Mouse (Mus musculus): ENCODE data around the gene Igfbp7.
"Not testable (repeated sequence)": the region's sequence is repeated elsewhere in the genome, so short reads cannot be mapped to it uniquely, and the experiment has no call there.

The Igfbp7 gene

GRCm38 (mm10) chr5:77407341-77408298 lies at the start of gene Igfbp7:
Gene Igfbp7, minus strand, starts transcription at chr5:77408041.
- DNase-seq (ENCODE audit: low spot score in 2 of 2): peak in 1 of 2 experiments; percentile 26

DNA sequence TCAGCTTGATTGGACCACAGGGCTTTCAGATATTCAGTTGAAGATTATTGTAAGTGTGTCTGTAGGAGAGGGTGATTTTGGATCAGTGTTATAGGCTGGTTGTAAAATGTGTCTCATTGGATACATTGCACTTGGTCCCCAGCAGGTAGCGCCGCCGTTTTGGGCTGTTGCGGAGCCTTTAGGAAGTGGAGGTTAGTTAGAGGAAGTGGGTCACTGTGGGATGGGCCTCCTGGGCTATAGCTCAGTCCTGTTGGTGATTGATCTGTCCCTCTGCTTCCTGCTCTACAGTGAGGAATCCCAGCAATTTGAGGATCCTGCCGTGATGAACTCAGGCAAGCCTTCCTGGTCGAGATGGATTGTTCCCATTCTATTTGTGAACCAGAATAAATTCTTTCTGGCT lies 44.3 kb upstream of the Igfbp7 start:
- DNase-seq (ENCODE audit: low spot score in 2 of 2): no peak

- no peak for DNase-seq (ENCODE audit: low spot score in 2 of 2)
Observed at GRCm38 (mm10) chr5:77449531-77449930, 41.7 kb upstream of the Igfbp7 start.

- no peak for DNase-seq (ENCODE audit: low spot score in 2 of 2)
Observed at GRCm38 (mm10) chr5:77445431-77445830, 37.6 kb upstream of the Igfbp7 start.

DNA sequence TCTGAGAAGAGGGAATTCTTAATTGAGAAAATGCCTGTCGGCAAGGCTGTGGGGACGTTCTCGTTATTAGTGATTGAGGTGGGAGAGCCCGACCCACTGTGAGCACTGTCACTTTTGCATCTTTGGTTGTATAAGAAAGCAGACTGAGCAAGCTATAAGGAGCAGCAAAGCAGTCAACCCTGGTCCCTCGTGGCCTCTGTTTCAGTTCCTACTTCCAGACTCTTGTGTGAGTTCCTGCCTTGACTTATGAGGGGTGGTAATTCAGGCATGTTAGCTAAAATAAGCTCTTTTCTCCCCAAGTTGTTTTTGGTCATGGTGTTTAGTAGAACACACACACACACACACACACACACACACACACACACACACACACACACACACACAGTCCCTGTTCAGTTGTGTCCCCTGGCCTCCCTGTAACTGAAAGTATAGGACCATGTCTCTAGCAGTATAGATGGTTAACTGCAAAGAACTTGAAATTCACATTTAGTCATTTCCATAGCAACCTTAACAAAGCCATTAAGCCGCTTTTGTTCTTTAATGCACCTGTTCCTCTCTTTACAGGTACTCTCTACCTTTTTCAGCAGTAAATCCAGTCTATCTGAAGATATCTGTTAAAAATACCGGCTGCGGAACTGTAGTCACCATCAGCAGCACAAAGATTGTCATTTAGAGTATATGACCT lies 36.2 kb upstream of the Igfbp7 start:
- DNase-seq (ENCODE audit: low spot score in 2 of 2): peak; percentile 41 to 50

- DNase-seq (ENCODE audit: low spot score in 2 of 2): no peak
Observed at GRCm38 (mm10) chr5:77442856-77443623, 35.2 kb upstream of the Igfbp7 start.

DNA sequence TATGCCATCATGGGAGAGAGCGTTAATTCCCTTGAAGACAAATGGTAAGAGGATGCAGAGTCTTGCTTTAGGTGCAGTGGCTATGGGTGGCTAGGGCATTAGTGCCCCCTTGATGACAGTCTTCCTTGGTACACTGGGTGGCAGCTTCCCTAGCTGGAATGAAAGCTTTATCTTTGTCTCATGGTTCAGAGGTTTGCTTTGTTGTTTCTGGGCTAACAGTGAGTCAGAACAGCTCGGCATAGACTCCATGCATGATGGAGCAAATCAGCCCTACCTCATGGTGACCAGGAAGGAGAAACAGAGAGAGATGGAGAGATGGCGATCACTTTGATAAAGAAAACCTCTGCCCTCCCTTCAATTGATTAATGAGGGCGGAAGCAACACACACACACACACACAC lies 28.5 kb upstream of the Igfbp7 start:
- DNase-seq (ENCODE audit: low spot score in 2 of 2): no peak

- no peak for DNase-seq (ENCODE audit: low spot score in 2 of 2)
Observed at GRCm38 (mm10) chr5:77434060-77434459, 26.2 kb upstream of the Igfbp7 start.

- DNase-seq (ENCODE audit: low spot score in 2 of 2): no peak
Observed at GRCm38 (mm10) chr5:77433561-77433960, 25.7 kb upstream of the Igfbp7 start.

GRCm38 (mm10) chr5:77433119-77433518 lies 25.3 kb upstream of the Igfbp7 start:
- DNase-seq (ENCODE audit: low spot score in 2 of 2): no peak

- no peak for DNase-seq (ENCODE audit: low spot score in 2 of 2)
Observed at GRCm38 (mm10) chr5:77432446-77432845, 24.6 kb upstream of the Igfbp7 start.

- no peak for DNase-seq (ENCODE audit: low spot score in 2 of 2)
Observed at GRCm38 (mm10) chr5:77431068-77431467, 23.2 kb upstream of the Igfbp7 start.

DNA sequence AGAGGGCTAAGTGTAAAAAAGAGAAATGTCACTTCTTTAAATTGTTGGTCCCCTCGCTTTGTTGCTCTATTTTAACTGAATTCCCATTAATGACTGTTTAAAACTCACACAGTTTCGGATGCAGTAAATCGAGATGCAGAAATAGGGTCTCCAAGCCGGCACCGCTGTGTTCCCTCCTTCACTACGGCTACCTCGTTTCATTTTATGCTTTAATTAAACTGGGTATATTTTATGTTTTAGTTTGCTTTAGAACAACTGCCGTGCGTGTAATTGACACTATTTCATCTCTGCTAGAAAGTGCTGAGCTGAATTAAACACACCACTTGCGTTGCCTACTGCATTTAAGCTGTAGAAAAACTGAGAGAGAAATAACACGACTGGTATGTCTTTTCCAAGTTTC lies 22.6 kb upstream of the Igfbp7 start:
- no peak for DNase-seq (ENCODE audit: low spot score in 2 of 2)

GRCm38 (mm10) chr5:77430049-77430448 lies 22.2 kb upstream of the Igfbp7 start:
- DNase-seq (ENCODE audit: low spot score in 2 of 2): no peak

DNA sequence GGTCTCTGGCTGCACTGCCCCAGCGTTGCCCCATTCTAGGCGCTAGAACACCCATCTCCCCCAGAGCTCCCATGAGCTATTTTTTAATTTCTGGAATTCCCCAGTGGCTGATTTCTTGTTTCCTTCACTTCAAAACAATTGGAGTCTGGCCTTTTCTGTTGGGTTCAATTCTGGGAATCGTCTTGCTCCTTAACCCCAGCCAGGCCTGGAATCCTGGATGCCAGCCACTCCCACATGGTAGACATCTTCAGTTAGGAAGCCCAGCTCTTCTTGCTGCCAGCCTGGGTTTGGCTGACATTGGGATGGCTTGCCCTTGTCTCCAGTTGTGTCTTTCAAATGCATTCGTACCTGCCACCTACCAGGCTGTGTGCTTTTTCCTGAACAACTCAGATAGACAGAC lies 20.7 kb upstream of the Igfbp7 start:
- no peak for DNase-seq (ENCODE audit: low spot score in 2 of 2)

GRCm38 (mm10) chr5:77427986-77428385 lies 20.1 kb upstream of the Igfbp7 start:
- no peak for DNase-seq (ENCODE audit: low spot score in 2 of 2)

- DNase-seq (ENCODE audit: low spot score in 2 of 2): no peak
Observed at GRCm38 (mm10) chr5:77425721-77426500, 18.1 kb upstream of the Igfbp7 start.

- not testable (repeated sequence) for DNase-seq (ENCODE audit: low spot score in 2 of 2)
Observed at GRCm38 (mm10) chr5:77419537-77419936, 11.7 kb upstream of the Igfbp7 start.

- DNase-seq (ENCODE audit: low spot score in 2 of 2): no peak
Observed at GRCm38 (mm10) chr5:77416058-77416457, 8.2 kb upstream of the Igfbp7 start.

DNA sequence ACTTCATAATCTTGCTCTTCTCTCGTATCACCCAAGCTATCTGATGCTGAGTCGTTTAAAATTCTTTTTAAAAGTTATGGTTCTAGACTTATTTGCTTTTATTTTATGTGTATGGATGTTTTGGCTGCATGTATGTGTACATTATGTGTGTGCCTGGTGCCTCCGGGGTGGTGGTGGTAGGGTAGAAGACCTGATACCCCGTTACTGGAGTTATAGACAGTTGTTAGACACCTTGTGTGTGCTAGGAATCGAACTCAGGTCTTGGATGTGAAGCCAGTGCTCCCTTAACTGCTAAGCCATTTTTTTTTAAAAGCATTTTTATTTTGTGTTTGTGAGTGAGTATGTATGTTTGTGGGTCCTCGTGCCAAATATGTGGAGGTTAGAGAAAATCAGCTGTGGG lies 689 bp upstream of the Igfbp7 start:
- no peak for DNase-seq (ENCODE audit: low spot score in 2 of 2)

- DNase-seq (ENCODE audit: low spot score in 2 of 2): no peak
Observed at GRCm38 (mm10) chr5:77406371-77406871, 1.4 kb downstream of the Igfbp7 start.

Data from spleen, postnatal 36 days (tissue).